Mouse (Mus musculus): Measurements from ENCODE around the gene Mast4.

DNA sequence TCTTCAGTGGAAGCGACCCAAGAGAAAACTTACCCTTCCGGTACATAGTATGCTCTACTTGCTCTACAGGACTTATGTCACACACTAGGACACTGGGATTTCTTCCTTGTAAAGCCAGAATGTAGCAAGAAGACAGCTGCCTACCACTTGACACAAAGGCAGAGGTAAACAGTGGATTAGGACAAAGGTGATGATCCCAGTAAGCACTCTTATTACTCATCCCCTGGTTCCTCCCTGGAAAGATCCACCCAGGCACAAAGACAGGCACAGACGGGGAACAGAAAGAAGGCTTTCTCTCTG lies 476.8 kb downstream of the Mast4 start:
- TF ChIP-seq EP300 (IDR thresholded peaks at IDR 0.05; ENCODE audit: low read depth): no peak
- TF ChIP-seq CTCF (IDR thresholded peaks at IDR 0.05; ENCODE audit: low read depth): no peak

Measured in liver, embryonic 14.5 days (tissue).